23 mouse cellular contexts compared by ENCODE assay signal in genomic region chr11:45932771-45933170, GRCm38 (mm10). TPM values are rescaled to one million over a fixed set of nuclear protein-coding genes. Genes with fewer than 3 reads are reported as not detected.
"Had no signal": no experiment of that assay in that cellular context is flagged by ENCODE, and none has a peak within 500 bp of the region (broad histone marks: within the 10 kb centered on the region; RNA-seq: fewer than 3 reads in every experiment).

No protein-coding gene starts in this region.

- H3K27me3 ChIP-seq: limb, embryonic 12.5 days; limb, embryonic 15.5 days; liver, embryonic 13.5 days; midbrain, embryonic 12.5 days; midbrain, embryonic 15.5 days; neural tube, embryonic 12.5 days; neural tube, embryonic 15.5 days; stomach, embryonic 15.5 days had no signal

- DNase-seq: kidney, adult 18-20 months; kidney, adult 9 months; kidney, postnatal 14 days; kidney, postnatal 4 days; left cerebral cortex, postnatal 4 days; liver, embryonic 13.5 days; lung, adult 2 months; lung, postnatal 14 days; lung, postnatal 4 days; retina, postnatal 1 day; right cerebral cortex, postnatal 25 days; spleen, adult 18-20 months; thymus, adult 18-20 months; thymus, postnatal 36 days had no signal

- H3K4me3 ChIP-seq: limb, embryonic 12.5 days; limb, embryonic 15.5 days; liver, embryonic 13.5 days; midbrain, embryonic 12.5 days; midbrain, embryonic 15.5 days; neural tube, embryonic 12.5 days; neural tube, embryonic 15.5 days; stomach, embryonic 15.5 days had no signal

- ATAC-seq: midbrain, embryonic 15.5 days had no signal

- H3K9ac ChIP-seq: limb, embryonic 12.5 days; limb, embryonic 15.5 days; liver, embryonic 13.5 days; midbrain, embryonic 12.5 days; midbrain, embryonic 15.5 days; neural tube, embryonic 12.5 days; neural tube, embryonic 15.5 days; stomach, embryonic 15.5 days had no signal

- H3K9me3 ChIP-seq: limb, embryonic 12.5 days; limb, embryonic 15.5 days; liver, embryonic 13.5 days; midbrain, embryonic 12.5 days; midbrain, embryonic 15.5 days; neural tube, embryonic 12.5 days; neural tube, embryonic 15.5 days; stomach, embryonic 15.5 days had no signal

- H3K4me1 ChIP-seq: limb, embryonic 12.5 days; limb, embryonic 15.5 days; liver, embryonic 13.5 days; midbrain, embryonic 12.5 days; midbrain, embryonic 15.5 days; neural tube, embryonic 12.5 days; neural tube, embryonic 15.5 days; stomach, embryonic 15.5 days had no signal

- H3K4me2 ChIP-seq: limb, embryonic 12.5 days; limb, embryonic 15.5 days; liver, embryonic 13.5 days; midbrain, embryonic 12.5 days; midbrain, embryonic 15.5 days; neural tube, embryonic 12.5 days; neural tube, embryonic 15.5 days; stomach, embryonic 15.5 days had no signal

- H3K27ac ChIP-seq: limb, embryonic 12.5 days; limb, embryonic 15.5 days; liver, embryonic 13.5 days; midbrain, embryonic 12.5 days; midbrain, embryonic 15.5 days; neural tube, embryonic 12.5 days; neural tube, embryonic 15.5 days; stomach, embryonic 15.5 days had no signal

RNA-seq across cellular contexts. Expression of gene Sox30, which starts 47.3 kb away (rescaled TPM):
- total RNA-seq: megakaryocyte progenitor cell, adult 5-6 weeks had no signal
- polyA plus RNA-seq: liver, embryonic 13.5 days; liver, embryonic 16.5 days had no signal
